Mouse (Mus musculus) gastrocnemius, postnatal 10 days (tissue): ENCODE data around the gene Opn3. TPM values are rescaled to one million over a fixed set of nuclear protein-coding genes. Genes with fewer than 3 reads are reported as not detected.

Experiments used
- DNase-seq: peaks from one replicate; pipeline ENCODE4 v3.0.0; 2021; ENCODE audit warnings: mixed read lengths
- long read RNA-seq, 2 experiments: library from polyadenylated mRNA; stranded (forward); transcript quantifications; one replicate each; pipeline ENCODE4 v2.0.0; 2021
- total RNA-seq, 2 experiments: library from RNA; stranded (reverse); gene quantifications; 2 replicates each; pipeline ENCODE4 v1.2.3; 2021

Opn3 gene
- 10 to 100 TPM in 1 of 2 experiments, 1 to 10 TPM in 1; 8.0 to 10.2 TPM for total RNA-seq
- long read RNA-seq, experiment 1, transcript Opn3-201 (4 exons, 1,913 nt), result major isoform, 16 of 16 reads
- long read RNA-seq, experiment 1, partial matches to known transcripts, result 0 of 16 reads
- long read RNA-seq, experiment 1, other reads (novel, unspliced or antisense), result 0 of 16 reads
- long read RNA-seq, experiment 2, transcript Opn3-201 (4 exons, 1,913 nt), result major isoform, 13 of 13 reads
- long read RNA-seq, experiment 2, partial matches to known transcripts, result 0 of 13 reads
- long read RNA-seq, experiment 2, other reads (novel, unspliced or antisense), result 0 of 13 reads

GRCm38 (mm10) chr1:175692246-175692996 is at the start of gene Opn3, which contains the start of gene Chml:
Gene Opn3 (minus strand): TSS chr1:175692776.
Gene Chml (minus strand): TSS chr1:175692901.
- DNase-seq, result peak; percentile 97

GRCm38 (mm10) chr1:175725771-175726170 is 33.2 kb upstream of the Opn3 start:
- DNase-seq, result no peak

DNA sequence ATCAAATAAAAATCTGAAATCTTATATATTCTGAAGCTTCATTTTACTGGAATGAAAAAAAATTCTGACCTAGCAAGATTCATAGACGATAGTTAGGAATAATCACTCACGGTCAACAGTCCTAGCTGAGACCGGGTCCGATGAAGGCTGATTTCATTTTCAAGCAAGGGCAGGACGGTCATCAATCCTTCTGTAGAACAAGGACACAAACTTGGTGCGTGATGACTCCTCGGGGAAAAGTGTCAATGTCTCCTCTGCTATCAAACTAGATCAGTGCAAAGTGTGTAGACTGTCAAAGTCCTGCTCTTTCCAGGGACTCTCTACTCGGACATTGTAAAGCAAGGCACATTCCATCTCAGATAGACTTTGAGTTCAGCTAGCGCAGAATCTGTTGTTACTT is 24.3 kb upstream of the Opn3 start:
- DNase-seq, result no peak

DNA sequence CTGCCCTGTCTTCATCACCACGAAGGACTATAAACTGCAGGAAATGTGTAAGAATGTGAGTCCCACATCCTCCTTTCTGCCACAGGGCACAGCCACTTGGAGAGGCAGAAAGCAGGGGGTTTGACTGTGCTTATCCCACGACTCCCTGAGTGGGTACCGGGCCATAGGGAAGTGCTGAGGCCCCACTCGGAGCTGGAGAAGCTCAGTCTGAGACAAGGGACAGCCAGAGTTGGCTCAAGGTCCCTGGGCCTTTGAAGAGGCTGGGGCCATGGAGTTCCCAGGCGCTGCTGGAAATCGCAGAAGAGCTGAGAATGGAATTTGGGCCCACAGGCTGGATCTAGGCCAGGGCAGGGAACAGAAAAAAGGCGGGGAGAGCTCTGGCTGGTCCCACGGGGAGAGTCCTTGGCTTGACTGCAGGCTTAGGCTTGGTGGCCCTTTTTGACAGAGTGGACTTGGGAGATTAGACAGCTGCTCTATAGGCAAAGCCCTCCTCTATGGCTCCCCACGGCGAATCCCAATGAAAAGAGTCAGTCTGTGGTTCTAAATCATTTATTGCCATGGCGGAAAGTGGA is 19.8 kb upstream of the Opn3 start:
- peak; percentile 16 for DNase-seq

- DNase-seq, result no peak
Measured at GRCm38 (mm10) chr1:175708013-175708412, 15.4 kb upstream of the Opn3 start.

DNA sequence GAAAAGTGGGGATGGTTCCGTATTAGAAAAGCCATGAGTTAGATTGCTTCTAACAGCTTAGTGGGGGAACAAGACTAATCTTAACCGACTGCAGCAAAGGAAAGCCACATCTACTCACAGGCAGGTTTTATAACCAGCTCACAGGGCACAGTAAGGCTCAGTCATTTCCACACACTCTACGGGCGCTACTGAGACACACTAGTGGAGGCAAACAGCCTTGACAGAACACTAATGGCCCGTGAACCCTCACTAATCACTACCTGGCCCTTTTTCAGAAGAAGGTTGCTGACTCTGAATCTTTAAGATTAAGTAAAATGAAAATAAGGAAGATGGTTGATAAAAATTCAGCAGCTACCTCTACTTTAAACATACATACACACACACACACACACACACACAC is 15.0 kb upstream of the Opn3 start:
- no peak for DNase-seq

DNA sequence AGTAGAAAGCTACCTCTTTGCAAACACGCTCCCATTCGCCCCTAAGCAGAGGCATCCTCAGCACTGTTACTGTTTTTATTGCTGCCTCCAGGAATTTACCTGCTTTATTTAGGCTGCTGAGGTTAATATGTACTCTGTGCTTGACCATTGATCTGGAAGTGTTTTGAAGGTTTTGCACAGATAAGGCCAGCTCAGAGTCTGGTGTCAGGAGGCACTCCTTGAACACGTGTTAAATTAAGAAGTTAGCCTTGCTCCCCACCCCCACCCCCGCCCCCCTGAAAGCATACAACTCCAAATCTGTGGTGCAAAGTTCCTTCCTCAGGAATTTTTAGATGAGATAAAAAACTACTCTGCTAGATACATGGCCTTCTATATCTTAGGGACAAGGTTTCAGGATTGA is 8.6 kb upstream of the Opn3 start:
- DNase-seq, result no peak

DNA sequence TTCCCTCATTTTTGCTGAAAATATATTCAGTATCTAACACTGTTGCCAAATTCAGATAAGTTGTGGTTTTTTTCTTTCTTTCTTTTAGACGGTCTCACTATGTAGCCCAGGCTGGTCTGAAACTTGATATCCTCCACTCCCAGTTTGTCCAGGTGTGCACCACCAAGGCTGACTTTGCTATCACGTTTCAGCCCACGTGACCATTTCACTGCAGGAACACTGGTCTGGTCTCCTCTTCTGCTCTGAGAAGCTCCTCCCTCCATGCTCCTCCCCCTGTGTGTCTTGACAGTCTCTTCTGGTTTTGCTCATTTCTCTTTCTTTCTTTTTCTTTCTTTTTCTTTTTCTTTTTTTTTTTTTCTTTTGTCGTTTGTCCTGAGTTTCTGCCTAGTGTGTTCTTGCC is 7.2 kb upstream of the Opn3 start:
- no peak for DNase-seq

DNA sequence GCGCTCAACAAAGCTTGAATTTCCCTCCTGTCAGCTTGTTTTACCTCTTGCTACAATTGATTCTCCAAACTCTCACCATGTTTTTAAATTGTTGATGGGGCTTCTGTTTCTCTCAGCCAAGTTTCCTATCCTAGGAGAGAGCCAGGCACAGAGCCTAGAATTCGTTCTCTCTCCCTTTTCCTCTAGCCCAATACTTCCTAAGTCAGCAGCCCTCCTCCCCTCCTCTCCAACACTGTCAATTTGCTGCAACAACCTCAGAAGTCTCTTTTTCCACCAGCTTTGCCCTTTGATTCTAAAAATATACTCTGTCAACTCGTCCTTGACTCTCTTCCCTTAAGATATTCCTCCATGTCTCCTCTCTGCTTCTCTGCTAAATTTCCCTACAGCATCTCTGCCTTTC is 6.8 kb upstream of the Opn3 start:
- DNase-seq, result no peak

DNA sequence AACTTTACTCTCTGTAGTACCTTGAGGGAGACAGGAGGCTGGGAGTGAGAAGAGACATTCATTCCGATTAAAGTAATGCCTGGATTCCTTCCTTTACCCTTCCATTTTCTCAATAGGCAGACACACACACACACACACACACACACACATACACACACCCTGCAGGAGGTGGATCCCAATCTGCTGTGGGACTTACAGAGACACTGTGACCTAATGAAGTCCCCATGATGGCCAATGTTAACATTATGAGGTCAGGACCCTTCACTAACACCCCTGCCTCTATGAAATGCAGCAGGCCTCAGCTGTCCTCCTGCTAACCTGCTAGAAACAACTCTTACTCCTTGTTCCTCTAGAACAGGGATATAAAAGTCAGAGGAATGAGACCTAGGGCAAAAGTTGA is 5.7 kb upstream of the Opn3 start, which contains the start of gene Wdr64:
Wdr64 (plus strand) TSS at position 301 of the 400 bp plus-strand sequence.
- DNase-seq, result no peak

DNA sequence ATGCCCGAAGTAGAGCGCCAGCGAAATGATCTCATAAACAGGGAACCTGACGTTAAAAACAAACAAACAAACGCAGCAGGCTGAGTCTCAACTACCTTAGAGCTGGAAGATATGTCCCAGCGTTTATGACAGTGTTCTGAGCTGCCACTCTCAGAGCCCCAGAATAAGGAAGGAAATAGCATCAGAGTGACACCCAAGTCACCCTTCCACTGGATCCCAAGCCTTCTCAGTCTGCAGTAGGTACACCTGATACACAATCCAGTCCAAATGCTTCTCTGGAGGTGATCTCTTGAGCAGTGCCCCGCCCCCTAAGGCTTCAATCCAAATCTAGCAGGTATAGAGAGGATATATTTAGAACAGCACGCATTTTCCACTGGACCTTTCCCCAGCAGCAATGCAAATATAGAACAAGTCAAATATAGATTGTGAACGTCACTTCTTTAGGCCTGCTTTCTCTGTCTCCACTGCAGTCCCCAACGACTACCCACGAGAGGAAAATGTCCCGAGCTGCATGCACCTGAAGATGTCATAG is 919 bp upstream of the Opn3 start:
- no peak for DNase-seq

DNA sequence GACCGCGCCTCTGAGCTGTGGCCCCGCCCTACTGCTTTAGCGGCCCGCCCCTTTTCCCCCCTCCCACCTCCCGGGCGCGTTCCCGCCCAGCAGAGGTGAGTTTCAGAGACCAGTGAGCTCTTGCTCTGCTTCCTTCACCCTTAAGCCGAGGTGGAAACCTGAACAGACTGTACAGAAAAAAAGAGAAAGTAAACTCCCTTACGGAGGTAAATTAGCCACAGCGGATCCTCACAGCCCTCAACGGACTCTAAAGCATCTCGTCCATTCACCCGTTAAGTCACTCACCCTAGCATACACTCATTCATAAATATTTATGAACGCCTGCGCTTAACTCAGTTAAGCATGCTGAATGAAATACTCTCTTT is 403 bp upstream of the Opn3 start:
- no peak for DNase-seq

DNA sequence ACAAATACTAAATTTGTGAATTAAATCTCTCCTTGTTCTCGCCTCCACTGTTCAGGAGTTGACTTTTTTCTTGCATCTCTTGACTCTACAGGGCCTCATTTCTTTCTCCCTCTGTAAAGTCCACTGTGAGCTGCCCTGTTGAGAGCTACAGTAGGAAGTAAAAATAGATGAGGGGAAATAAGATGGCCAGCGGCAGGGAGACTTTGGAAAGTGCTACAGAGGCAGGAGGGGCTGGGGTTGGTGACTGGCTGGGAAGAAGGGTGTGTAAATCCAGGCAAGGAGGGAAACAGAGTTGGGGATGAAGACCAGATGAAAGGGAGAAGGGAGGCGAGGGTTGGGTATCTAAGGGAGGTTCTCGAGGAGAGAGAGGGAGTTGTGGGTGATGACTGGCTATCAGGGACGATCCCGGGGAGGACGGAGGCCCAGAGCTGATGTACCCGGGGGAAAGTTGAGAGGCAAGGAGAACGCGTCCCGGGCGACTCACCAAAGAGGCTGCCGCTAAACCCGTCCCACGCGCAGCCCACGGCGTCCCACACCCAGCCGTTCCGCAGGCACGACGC is 810 bp downstream of the Opn3 start:
- no peak for DNase-seq

- DNase-seq, result no peak
Measured at GRCm38 (mm10) chr1:175680995-175681394, 11.6 kb downstream of the Opn3 start.

GRCm38 (mm10) chr1:175677459-175677858 is 15.1 kb downstream of the Opn3 start:
- no peak for DNase-seq

DNA sequence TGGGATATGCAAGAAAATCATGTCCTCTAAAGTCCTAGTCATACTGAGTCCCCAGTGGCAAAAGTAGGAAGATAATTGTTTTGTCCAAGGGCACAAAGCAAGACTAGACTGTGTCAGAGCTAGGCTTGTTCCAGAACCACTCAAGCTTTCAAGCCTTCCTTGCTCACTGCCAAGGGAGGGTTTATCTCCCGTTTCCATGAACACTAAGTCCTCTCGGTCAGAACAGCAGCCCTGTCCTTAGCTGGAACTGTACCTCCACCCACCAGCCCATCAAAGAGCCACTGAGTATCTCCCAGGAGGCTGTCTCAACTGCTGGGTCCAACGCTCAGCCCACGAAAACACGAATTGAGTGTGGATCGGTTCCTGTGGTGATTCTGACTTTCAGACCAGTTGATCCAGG is 17.5 kb downstream of the Opn3 start:
- no peak for DNase-seq

DNA sequence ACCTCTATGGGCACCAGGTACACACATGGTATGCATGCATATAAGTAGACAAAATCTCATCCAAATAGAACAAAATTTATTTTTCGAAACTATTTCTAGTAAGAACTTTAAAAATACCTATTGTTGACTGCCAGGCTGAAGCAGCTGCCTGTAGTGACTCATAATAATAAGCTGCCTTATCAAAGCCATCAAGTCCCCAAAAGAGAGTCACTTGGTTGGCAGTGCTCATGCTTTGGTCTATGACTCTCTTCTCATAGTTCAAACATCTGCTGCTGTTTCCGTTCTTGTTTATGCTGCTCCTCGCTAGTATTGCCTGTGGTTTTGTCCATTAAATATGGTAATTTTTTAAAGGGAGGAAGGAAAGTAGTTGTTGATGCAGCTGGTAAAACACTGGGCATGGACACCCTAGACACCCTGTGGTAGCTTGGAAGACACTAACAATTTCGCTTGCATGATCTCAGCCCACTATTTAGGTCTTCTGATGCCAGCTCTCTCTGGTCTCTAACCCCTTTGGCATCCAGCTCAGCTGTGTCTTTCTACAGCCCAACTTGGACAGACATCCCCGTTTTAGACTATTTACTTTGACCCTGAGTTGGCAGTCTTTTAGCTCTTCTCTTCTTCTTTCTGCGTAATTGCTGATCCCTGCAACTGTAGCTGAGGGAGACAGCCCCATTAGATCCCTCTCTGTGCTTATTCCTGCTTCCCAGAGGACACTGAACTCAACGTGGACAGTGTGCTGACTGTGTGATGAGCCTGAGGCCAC is 18.8 kb downstream of the Opn3 start:
- DNase-seq, result no peak

- no peak for DNase-seq
Measured at GRCm38 (mm10) chr1:175671626-175672025, 20.9 kb downstream of the Opn3 start.

- DNase-seq, result no peak
Measured at GRCm38 (mm10) chr1:175670042-175670441, 22.5 kb downstream of the Opn3 start.

GRCm38 (mm10) chr1:175669456-175669855 is 23.1 kb downstream of the Opn3 start:
- DNase-seq, result no peak

DNA sequence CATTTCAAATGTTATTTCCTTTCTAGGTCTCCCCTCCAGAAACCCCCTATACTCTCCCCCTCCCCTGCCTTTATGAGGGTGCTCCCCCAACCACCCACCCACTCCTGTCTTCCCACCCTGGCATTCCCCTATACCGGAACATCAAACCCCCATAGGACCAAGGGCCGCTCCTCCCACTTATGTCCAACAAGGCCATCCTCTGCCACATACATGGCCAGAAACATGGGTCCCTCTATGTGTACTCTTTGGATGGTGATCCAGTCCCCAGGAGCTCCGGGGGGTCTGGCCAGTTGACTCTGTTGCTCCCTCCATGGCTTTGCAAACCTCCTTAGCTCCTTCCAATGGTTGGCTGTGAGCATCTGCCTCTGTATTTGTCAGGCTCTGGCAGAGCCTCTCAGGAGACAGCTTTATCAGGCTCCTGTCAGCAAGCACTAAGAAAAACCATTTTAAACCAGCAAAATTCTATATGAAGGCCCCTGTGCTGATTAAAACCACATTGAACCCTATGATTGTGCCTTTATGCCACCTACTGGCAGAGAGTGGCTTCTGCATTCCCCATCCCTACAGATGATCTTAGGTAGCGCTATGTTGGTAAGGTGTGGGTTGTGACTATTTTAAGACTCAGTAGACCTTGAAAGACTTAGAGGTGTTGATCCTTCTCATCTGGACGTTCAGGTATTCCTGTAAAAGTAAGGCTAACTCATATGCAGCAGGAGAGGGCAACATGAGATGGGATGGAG is 23.7 kb downstream of the Opn3 start:
- DNase-seq, result no peak
